In the genomic region with DNA sequence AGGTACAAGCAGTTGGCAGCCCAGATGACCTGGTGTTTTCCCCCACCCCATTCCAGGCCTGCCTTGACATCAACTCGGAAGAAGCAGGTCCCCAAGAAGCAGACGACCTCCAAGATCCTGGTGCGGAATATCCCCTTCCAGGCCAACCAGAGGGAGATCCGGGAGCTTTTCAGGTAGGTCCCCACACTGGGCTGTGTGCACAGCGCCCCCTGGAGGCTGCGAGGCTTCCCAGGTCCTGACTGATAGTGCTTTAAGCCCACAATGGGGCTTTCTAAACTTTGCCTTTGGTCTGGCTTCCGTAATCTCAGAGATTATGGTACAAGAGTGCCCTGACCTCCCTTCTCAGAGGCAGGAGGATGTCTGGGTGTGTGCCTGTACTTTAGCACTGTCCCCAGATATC, we compare ENCODE assay signal across 11 mouse cellular contexts. TPM values are rescaled to one million over a fixed set of nuclear protein-coding genes. Genes with fewer than 3 reads are reported as not detected.
DNase-seq lines count a peak whose midpoint lies in the region; ATAC-seq and TF ChIP-seq lines count a peak whose summit lies in the region.
"Had no signal": no experiment of that assay in that cellular context is flagged by ENCODE, and none has a peak within 500 bp of the region (broad histone marks: within the 10 kb centered on the region; RNA-seq: fewer than 3 reads in every experiment).

No protein-coding gene starts in this region.

- no peak for ATAC-seq in lung, postnatal 0 days
- ATAC-seq: Patski had no signal

- no peak for TF ChIP-seq EP300 in lung, postnatal 0 days (IDR thresholded peaks at IDR 0.05)

- H3K9me3 ChIP-seq in lung, postnatal 0 days (ENCODE audit: low read length), result no peaks in the 10 kb centered on the region
- H3K9me3 ChIP-seq: midbrain, embryonic 12.5 days; stomach, embryonic 15.5 days had no signal

- peak; percentile 51 for DNase-seq in embryo, embryonic 10 days (ENCODE audit: low spot score)
- DNase-seq in embryo, embryonic 9.5 days (ENCODE audit: extremely low spot score), result no peak
- no peak for DNase-seq in lung, postnatal 0 days (ENCODE audit: low spot score)
- no peak for DNase-seq in lung, postnatal 4 days
- no peak for DNase-seq in layer of hippocampus, adult 8-10 months (ENCODE audit: low spot score in 2 of 2)
- no peak for DNase-seq in kidney, adult 18-20 months

- peak; percentile 59 for TF ChIP-seq CTCF in lung, postnatal 0 days (IDR thresholded peaks at IDR 0.05)
- peak; percentile 37 for TF ChIP-seq CTCF in cortical plate, adult 2 months (IDR thresholded peaks at IDR 0.05; ENCODE audit: extremely low read depth, insufficient read depth, low read length)
- peak; percentile 47; the same call in 1 of the 2 replicates for TF ChIP-seq CTCF in small intestine, adult 2 months (IDR thresholded peaks at IDR 0.05; ENCODE audit: extremely low read depth, insufficient read length, insufficient replicate concordance, low read depth, low read length)

- WGBS in lung, postnatal 0 days, result 53% methylated on average over 7 of the region's 7 CpGs
- 71% methylated on average over 7 of the region's 7 CpGs for WGBS in small intestine, adult 2 months

- no peak for TF ChIP-seq POLR2A in cortical plate, adult 2 months (IDR thresholded peaks at IDR 0.05; ENCODE audit: extremely low read depth, insufficient read depth, low read length)
- no peak for TF ChIP-seq POLR2A in small intestine, adult 2 months (IDR thresholded peaks at IDR 0.05; ENCODE audit: low read depth, low read length)

- no peak overlapping the region for H3K9ac ChIP-seq in lung, postnatal 0 days (replicated peaks; ENCODE audit: low read depth)
- H3K9ac ChIP-seq: midbrain, embryonic 12.5 days; stomach, embryonic 15.5 days had no signal

- no peak overlapping the region for H3K27ac ChIP-seq in lung, postnatal 0 days (ENCODE audit: low read length)
- no peak overlapping the region for H3K27ac ChIP-seq in cortical plate, adult 2 months (ENCODE audit: insufficient read depth, low read length)
- H3K27ac ChIP-seq in small intestine, adult 2 months (ENCODE audit: insufficient read depth, low read depth, low read length), result no peak overlapping the region
- H3K27ac ChIP-seq: midbrain, embryonic 12.5 days; stomach, embryonic 15.5 days had no signal

- H3K27me3 ChIP-seq in lung, postnatal 0 days (replicated peaks; ENCODE audit: insufficient read depth, low read length), result no peaks in the 10 kb centered on the region
- no peaks in the 10 kb centered on the region for H3K27me3 ChIP-seq in small intestine, adult 2 months (ENCODE audit: control insufficient read depth, insufficient read depth, low read length)
- H3K27me3 ChIP-seq: Patski; stomach, embryonic 15.5 days had no signal

- peaks cover 5% of the 10 kb centered on the region; the same call in 1 of the 2 replicates for H3K36me3 ChIP-seq in lung, postnatal 0 days (ENCODE audit: insufficient read depth, low read length)
- H3K36me3 ChIP-seq in small intestine, adult 2 months (ENCODE audit: control insufficient read depth, insufficient read depth, low read length), result peaks cover 14% of the 10 kb centered on the region

- no peak overlapping the region for H3K4me3 ChIP-seq in lung, postnatal 0 days (ENCODE audit: low read depth, low read length)
- no peak overlapping the region for H3K4me3 ChIP-seq in cortical plate, adult 2 months (ENCODE audit: insufficient read depth, low read length)
- no peak overlapping the region for H3K4me3 ChIP-seq in small intestine, adult 2 months (ENCODE audit: low read depth, low read length)
- H3K4me3 ChIP-seq: midbrain, embryonic 12.5 days; stomach, embryonic 15.5 days had no signal

- H3K4me1 ChIP-seq in lung, postnatal 0 days (ENCODE audit: insufficient read depth, low read depth, low read length), result no peaks in the 10 kb centered on the region
- H3K4me1 ChIP-seq in cortical plate, adult 2 months (ENCODE audit: control insufficient read depth, insufficient read depth, low read length), result no peaks in the 10 kb centered on the region
- no peaks in the 10 kb centered on the region for H3K4me1 ChIP-seq in small intestine, adult 2 months (ENCODE audit: control insufficient read depth, insufficient read depth, insufficient read length, low read length)
- H3K4me1 ChIP-seq: stomach, embryonic 15.5 days had no signal

- H3K4me2 ChIP-seq in lung, postnatal 0 days (replicated peaks; ENCODE audit: low read depth, low read length), result no peak overlapping the region
- H3K4me2 ChIP-seq: midbrain, embryonic 12.5 days; stomach, embryonic 15.5 days had no signal

RNA-seq across cellular contexts. Expression of gene Rbm19, which starts 27.7 kb away (rescaled TPM):
- 6.0 and 7.4 TPM in 2 replicates for polyA plus RNA-seq in lung, postnatal 0 days (2015; fragmentation: Nextera tagmentation; extraction: Ambion mirVana)
- 8.3 and 9.0 TPM in 2 replicates for polyA plus RNA-seq in cortical plate, adult 2 months (2012; rRNA removed)
- 8.6 and 9.2 TPM in 2 replicates for polyA plus RNA-seq in small intestine, adult 2 months (2012; rRNA removed)
- total RNA-seq in layer of hippocampus, adult 8-10 months (2022), result 10 to 100 TPM; 20.0 to 26.3 (median 21.1) TPM
